Mouse (Mus musculus): ENCODE results near the gene Arl14ep. TPM values are rescaled to one million over a fixed set of nuclear protein-coding genes. Genes with fewer than 3 reads are reported as not detected.

Gene Arl14ep
- total and polyA plus RNA-seq, 3 experiments = 55.2 to 76.0 (median 61.0) TPM

DNA sequence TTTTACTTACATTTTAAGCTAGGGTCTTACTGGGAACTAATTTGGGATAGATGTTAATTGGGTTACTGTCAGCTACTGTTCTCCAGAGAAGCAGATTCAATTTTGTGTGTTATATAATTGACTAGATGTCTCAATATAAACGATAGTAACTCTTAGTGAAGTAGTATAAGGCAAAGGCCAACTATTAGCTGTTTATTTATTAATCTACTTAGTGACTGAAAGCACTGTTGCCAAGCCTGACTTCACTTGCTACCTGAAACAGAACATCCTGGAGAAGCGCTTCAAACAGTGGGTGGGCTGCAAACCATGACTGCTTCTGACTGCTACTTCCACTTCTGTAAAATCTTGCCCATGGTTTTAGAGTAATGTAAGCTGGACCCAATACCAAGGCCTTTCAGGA, 13.2 kb downstream of the Arl14ep start:
- Histone ChIP-seq H3K9me3 (replicated peaks; ENCODE audit: low read length) (no peaks in the 10 kb centered on the region), H3K4me1 (ENCODE audit: control insufficient read depth in 1 of 2, insufficient read depth in 2 of 2) (no peaks in the 10 kb centered on the region), H3K36me3 (replicated peaks in 1 of 2; ENCODE audit: control insufficient read depth in 1 of 2, insufficient read depth in 1 of 2, low read length in 1 of 2) (peaks cover 27 to 57% of the 10 kb centered on the region in 2 experiments), H3K27ac (ENCODE audit: insufficient read depth, low read depth) (no peak overlapping the region), H3K27me3 (replicated peaks) (no peaks in the 10 kb centered on the region), H3K79me2 (replicated peaks; ENCODE audit: control insufficient read depth, extremely low read depth, insufficient read depth, poor library complexity, severe bottlenecking) (peaks cover 3% of the 10 kb centered on the region), H3K9ac (ENCODE audit: insufficient read depth, low read depth) (no peak overlapping the region), H3K4me3 (replicated peaks in 1 of 3; ENCODE audit: low read depth in 2 of 3, low read length in 2 of 3, poor library complexity in 1 of 3) (no peak overlapping the region), H3K4me2 (ENCODE audit: insufficient read depth, low read depth, poor library complexity, severe bottlenecking) (no peak overlapping the region)
- dilution Hi-C loops (cut with MboI; ENCODE audit: extremely low pct_ligation_motif_present, extremely low pct_unique_long_range_greater_than_20kb, low sequenced_read_pairs) (no loop called here), in situ Hi-C loops (cut with MboI; ENCODE audit: low pct_ligation_motif_present, low pct_unique_long_range_greater_than_20kb, low sequenced_read_pairs) (loop anchor here (25.0 kb wide), 1 partner anchor 599 kb away; no protein-coding TSS in a partner anchor)
- no peak for DNase-seq (ENCODE audit: extremely low read depth)
- no peak for TF ChIP-seq UBTF (IDR thresholded peaks at IDR 0.05; ENCODE audit: low read depth, low read length)
- TF ChIP-seq GABPA (IDR thresholded peaks at IDR 0.05; ENCODE audit: insufficient replicate concordance, low read depth, low read length) = no peak
- TF ChIP-seq MAZ (IDR thresholded peaks at IDR 0.05; ENCODE audit: low read depth, low read length) = no peak
- no peak for TF ChIP-seq ETS1 (conservative IDR thresholded peaks at IDR 0.05; ENCODE audit: low read depth, low read length)
- no peak for TF ChIP-seq TBP (conservative IDR thresholded peaks at IDR 0.05; ENCODE audit: low read depth, low read length)
- TF ChIP-seq USF2 (conservative IDR thresholded peaks at IDR 0.05; ENCODE audit: low read depth, low read length) = no peak
- no peak for TF ChIP-seq ELF1 (IDR thresholded peaks at IDR 0.05; ENCODE audit: low read depth, low read length)
- TF ChIP-seq CHD1 (IDR thresholded peaks at IDR 0.05; ENCODE audit: low read depth, low read length) = no peak
- TF ChIP-seq TCF12 (IDR thresholded peaks at IDR 0.05; ENCODE audit: low read depth, low read length) = no peak
- no peak for TF ChIP-seq HCFC1 (IDR thresholded peaks at IDR 0.05; ENCODE audit: low read depth, low read length)
- TF ChIP-seq CTCF (conservative IDR thresholded peaks at IDR 0.05 in 1 of 2, IDR thresholded peaks at IDR 0.05 in 1 of 2; ENCODE audit: low read depth in 2 of 2, low read length in 2 of 2) = no peak
- TF ChIP-seq JUND (conservative IDR thresholded peaks at IDR 0.05; ENCODE audit: low read depth, low read length) = no peak
- TF ChIP-seq RAD21 (IDR thresholded peaks at IDR 0.05; ENCODE audit: low read depth, low read length) = no peak

DNA sequence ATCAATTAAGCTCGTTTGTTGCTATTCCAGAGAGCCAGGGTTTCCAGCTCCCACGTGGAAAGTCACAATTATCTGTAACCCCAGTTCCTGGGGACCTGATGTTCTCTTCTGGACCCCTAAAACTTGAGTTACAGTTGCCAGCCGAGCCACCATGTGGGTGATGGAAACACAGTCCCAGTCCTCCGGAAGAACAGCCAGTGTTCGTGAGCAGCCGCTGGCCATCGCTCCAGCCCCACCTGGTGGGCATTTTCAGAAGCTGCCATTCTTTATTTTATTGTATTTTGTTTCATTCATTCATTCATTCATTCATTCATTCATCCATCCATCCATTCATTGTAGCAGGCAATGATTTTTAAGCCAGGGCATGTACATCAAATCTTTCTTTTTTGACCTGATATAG, 14.0 kb downstream of the Arl14ep start:
- no peak overlapping the region for H3K4me2 ChIP-seq (ENCODE audit: insufficient read depth, low read depth, poor library complexity, severe bottlenecking)
- DNase-seq (ENCODE audit: extremely low read depth) = no peak
- H3K27ac ChIP-seq (ENCODE audit: insufficient read depth, low read depth) = no peak overlapping the region
- in situ Hi-C loops (cut with MboI; ENCODE audit: low pct_ligation_motif_present, low pct_unique_long_range_greater_than_20kb, low sequenced_read_pairs) = loop anchor here (25.0 kb wide), 1 partner anchor 598 kb away; no protein-coding TSS in a partner anchor
- no peak overlapping the region for H3K9ac ChIP-seq (ENCODE audit: insufficient read depth, low read depth)
- H3K27me3 ChIP-seq (replicated peaks) = no peaks in the 10 kb centered on the region
- H3K9me3 ChIP-seq (replicated peaks; ENCODE audit: low read length) = no peaks in the 10 kb centered on the region
- H3K79me2 ChIP-seq (replicated peaks; ENCODE audit: control insufficient read depth, extremely low read depth, insufficient read depth, poor library complexity, severe bottlenecking) = peaks cover 3% of the 10 kb centered on the region; the same call in 1 of the 2 replicates
- dilution Hi-C loops (cut with MboI; ENCODE audit: extremely low pct_ligation_motif_present, extremely low pct_unique_long_range_greater_than_20kb, low sequenced_read_pairs) = no loop called here
- peaks cover 21 to 49% of the 10 kb centered on the region in 2 experiments for H3K36me3 ChIP-seq (replicated peaks in 1 of 2; ENCODE audit: control insufficient read depth in 1 of 2, insufficient read depth in 1 of 2, low read length in 1 of 2)
- no peaks in the 10 kb centered on the region for H3K4me1 ChIP-seq (ENCODE audit: control insufficient read depth in 1 of 2, insufficient read depth in 2 of 2)
- H3K4me3 ChIP-seq (replicated peaks in 1 of 3; ENCODE audit: low read depth in 2 of 3, low read length in 2 of 3, poor library complexity in 1 of 3) = no peak overlapping the region
- TF ChIP-seq TBP (conservative IDR thresholded peaks at IDR 0.05; ENCODE audit: low read depth, low read length) (no peak), CTCF (conservative IDR thresholded peaks at IDR 0.05 in 1 of 2, IDR thresholded peaks at IDR 0.05 in 1 of 2; ENCODE audit: low read depth in 2 of 2, low read length in 2 of 2) (peak in 1 of 2 experiments; percentile 40; a peak in 2 of 4 replicates), PAX5 (IDR thresholded peaks at IDR 0.05; ENCODE audit: low read length) (no peak)
